Mouse (Mus musculus) brain, embryonic 14.5 days (tissue): ENCODE measurements around the gene Dhx33.

ENCODE experiments used
- CTCF ChIP-seq: fragments of 200-500 bp; IDR thresholded peaks from 2 replicates; pipeline ENCODE4 v1.5.1; 2012; ENCODE audit warnings: inconsistent platforms, mild to moderate bottlenecking, moderate library complexity, borderline replicate concordance; ENCODE audit not compliant: insufficient read depth, insufficient read length; ENCODE audit errors: extremely low read depth
- POLR2A ChIP-seq: fragments of 200-500 bp; IDR thresholded peaks from 2 replicates; pipeline ENCODE4 v1.6.1; 2012; ENCODE audit warnings: mild to moderate bottlenecking, inconsistent platforms, borderline replicate concordance; ENCODE audit not compliant: poor library complexity, insufficient read depth, insufficient read length, severe bottlenecking; ENCODE audit errors: extremely low read depth

GRCm38 (mm10) chr11:71003611-71004315 lies 474 bp downstream of the Dhx33 start:
- no peak for TF ChIP-seq CTCF
- no peak for TF ChIP-seq POLR2A
